Mouse (Mus musculus) CH12.LX (cell line): ENCODE data around the gene Wdfy3. TPM values are rescaled to one million over a fixed set of nuclear protein-coding genes. Genes with fewer than 3 reads are reported as not detected.

ENCODE experiments used
- DNase-seq: peaks from one replicate; pipeline ENCODE4 v3.0.0-alpha.2; 2013; ENCODE audit errors: extremely low read depth
- H3K27ac ChIP-seq: 2 replicates; pipeline ENCODE4 v1.5.1; 2012; ENCODE audit warnings: low read depth, mild to moderate bottlenecking, control low read depth, moderate library complexity; ENCODE audit not compliant: insufficient read depth
- H3K27me3 ChIP-seq: replicated peaks from 2 replicates; pipeline ENCODE3; 2012; ENCODE audit warnings: inconsistent platforms
- H3K36me3 ChIP-seq, 2 experiments: replicated peaks in 1 of 2; 2 replicates each; pipeline versions ENCODE3 to v1.6.1; 2012; ENCODE audit warnings: inconsistent platforms in 1 of 2, low read length in 1 of 2, mild to moderate bottlenecking in 1 of 2, mixed read lengths in 1 of 2, moderate library complexity in 1 of 2; ENCODE audit not compliant: control insufficient read depth in 1 of 2, insufficient read depth in 1 of 2
- H3K4me1 ChIP-seq, 2 experiments: 2 replicates each; pipeline ENCODE4 v1.6.1; 2012; ENCODE audit warnings: inconsistent platforms in 1 of 2, moderate library complexity in 1 of 2; ENCODE audit not compliant: insufficient read depth in 2 of 2, control insufficient read depth in 1 of 2
- H3K4me2 ChIP-seq: 2 replicates; pipeline ENCODE4 v1.6.1; 2012; ENCODE audit warnings: low read depth, mild to moderate bottlenecking, control low read depth; ENCODE audit not compliant: poor library complexity, insufficient read depth, severe bottlenecking
- H3K4me3 ChIP-seq, 3 experiments: fragments of 150-350 bp in 1 of 3; sonication (generic) in 1 of 3; replicated peaks in 1 of 3; 2 replicates each; pipeline versions ENCODE3 to v1.5.1; 2011 to 2012; ENCODE audit warnings: low read depth in 2 of 3, low read length in 2 of 3, mild to moderate bottlenecking in 2 of 3, moderate library complexity in 2 of 3, control low read depth in 1 of 3, improper control_type of control experiment in 1 of 3, inconsistent platforms in 1 of 3, mixed read lengths in 1 of 3; ENCODE audit not compliant: poor library complexity in 1 of 3
- H3K79me2 ChIP-seq: replicated peaks from 2 replicates; pipeline ENCODE4 v1.6.1; 2012; ENCODE audit warnings: mild to moderate bottlenecking, moderate library complexity; ENCODE audit not compliant: control insufficient read depth, poor library complexity, insufficient read depth, severe bottlenecking; ENCODE audit errors: extremely low read depth
- H3K9ac ChIP-seq: 2 replicates; pipeline ENCODE4 v1.6.1; 2012; ENCODE audit warnings: low read depth, mild to moderate bottlenecking, control low read depth, moderate library complexity; ENCODE audit not compliant: insufficient read depth
- H3K9me3 ChIP-seq: replicated peaks from 2 replicates; pipeline ENCODE3; 2012; ENCODE audit warnings: low read length, inconsistent platforms, mixed read lengths
- BHLHE40 ChIP-seq: IDR thresholded peaks from 2 replicates; pipeline ENCODE4 v1.6.1; 2011; ENCODE audit warnings: mild to moderate bottlenecking, low read depth, low read length, improper control_type of control experiment
- ELF1 ChIP-seq: IDR thresholded peaks from 2 replicates; pipeline ENCODE4 v1.6.1; 2014; ENCODE audit warnings: low read depth, mild to moderate bottlenecking, inconsistent platforms, low read length, improper control_type of control experiment
- IRF4 ChIP-seq: IDR thresholded peaks from 2 replicates; pipeline ENCODE4 v1.6.1; 2014; ENCODE audit warnings: low read depth, mild to moderate bottlenecking, inconsistent platforms, low read length, improper control_type of control experiment
- JUN ChIP-seq: IDR thresholded peaks from 2 replicates; pipeline ENCODE4 v1.6.1; 2011; ENCODE audit warnings: low read depth, mild to moderate bottlenecking, low read length, improper control_type of control experiment, moderate library complexity; ENCODE audit not compliant: insufficient read depth
- JUND ChIP-seq: conservative IDR thresholded peaks from 2 replicates; pipeline ENCODE4 v1.6.1; 2011; ENCODE audit warnings: low read depth, low read length, improper control_type of control experiment
- MAFK ChIP-seq: IDR thresholded peaks from 2 replicates; pipeline ENCODE4 v1.6.1; 2011; ENCODE audit warnings: low read length, improper control_type of control experiment; ENCODE audit not compliant: insufficient replicate concordance
- MXI1 ChIP-seq: IDR thresholded peaks from 2 replicates; pipeline ENCODE4 v1.6.1; 2011; ENCODE audit warnings: mild to moderate bottlenecking, low read depth, low read length, improper control_type of control experiment
- NELFE ChIP-seq: IDR thresholded peaks from 2 replicates; pipeline ENCODE4 v1.6.1; 2011; ENCODE audit warnings: low read depth, low read length, improper control_type of control experiment
- POLR2AphosphoS2 ChIP-seq: IDR thresholded peaks from 2 replicates; pipeline ENCODE4 v1.6.1; 2011; ENCODE audit warnings: low read depth, low read length, improper control_type of control experiment
- RAD21 ChIP-seq: IDR thresholded peaks from 2 replicates; pipeline ENCODE4 v1.6.1; 2011; ENCODE audit warnings: low read depth, mild to moderate bottlenecking, low read length, improper control_type of control experiment, moderate library complexity
- TBP ChIP-seq: conservative IDR thresholded peaks from 2 replicates; pipeline ENCODE4 v1.6.1; 2011; ENCODE audit warnings: low read depth, low read length, improper control_type of control experiment
- ZNF384 ChIP-seq: IDR thresholded peaks from 2 replicates; pipeline ENCODE4 v1.6.1; 2012; ENCODE audit warnings: low read depth, low read length, improper control_type of control experiment, inconsistent platforms
- dilution Hi-C: fragments of 300-500 bp; cut with MboI; formaldehyde crosslinking; loops from 2 replicates; pipeline ENCODE4 v1.14.3; 2020; ENCODE audit warnings: low sequenced_read_pairs; ENCODE audit not compliant: extremely low pct_unique_long_range_greater_than_20kb, extremely low pct_ligation_motif_present
- in situ Hi-C: fragments of 300-500 bp; cut with MboI; formaldehyde crosslinking; loops from 3 replicates; pipeline ENCODE4 v1.14.3; 2019; ENCODE audit warnings: low sequenced_read_pairs, low pct_ligation_motif_present, low pct_unique_long_range_greater_than_20kb, mixed read lengths
- polyA plus RNA-seq: library from polyadenylated mRNA; unstranded; fragments of >175 nt; gene quantifications from 2 replicates; pipeline ENCODE4 v1.2.1, GENCODE M21; 2012; ENCODE audit warnings: low read depth; ENCODE audit not compliant: insufficient read length
- total RNA-seq, 2 experiments: library from RNA; depleted of rRNA; stranded (reverse); fragments of 300-350 nt in 1 of 2; fragments of >200 nt in 1 of 2; gene quantifications; 2 replicates each; pipeline ENCODE4 v1.2.3; 2012 to 2014

Wdfy3 gene
- total and polyA plus RNA-seq, 3 experiments, result not detected

DNA sequence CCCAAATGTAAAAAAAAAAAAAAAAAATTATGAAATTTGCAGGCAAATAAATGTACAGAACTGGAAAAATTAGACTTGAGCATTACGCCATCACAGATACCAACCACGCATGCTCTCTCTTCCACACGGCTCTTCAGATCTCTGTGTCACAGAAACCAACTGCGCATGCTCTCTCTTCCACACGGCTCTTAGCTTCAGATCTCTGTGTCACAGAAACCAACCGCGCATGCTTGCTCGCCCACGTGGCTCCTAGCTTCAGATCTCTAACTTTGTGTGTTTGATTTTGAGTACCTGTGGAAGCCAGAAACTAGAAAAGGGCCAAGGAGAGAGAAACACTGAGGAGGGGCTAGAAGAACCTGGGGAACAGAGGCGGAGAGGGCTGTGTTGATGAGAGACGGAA is 46.3 kb downstream of the Wdfy3 start:
- in situ Hi-C loops, result no loop called here
- H3K9me3 ChIP-seq, result peaks cover 58% of the 10 kb centered on the region
- H3K27me3 ChIP-seq, result no peaks in the 10 kb centered on the region
- H3K4me3 ChIP-seq, result no peak overlapping the region
- no peaks in the 10 kb centered on the region for H3K79me2 ChIP-seq
- no peaks in the 10 kb centered on the region for H3K4me1 ChIP-seq
- DNase-seq, result no peak
- no peak overlapping the region for H3K4me2 ChIP-seq
- no peak overlapping the region for H3K27ac ChIP-seq
- dilution Hi-C loops, result no loop called here
- H3K9ac ChIP-seq, result no peak overlapping the region
- TF ChIP-seq JUND (no peak), MXI1 (no peak), POLR2AphosphoS2 (no peak), TBP (no peak), MAFK (no peak), IRF4 (no peak), BHLHE40 (no peak), ELF1 (no peak), NELFE (no peak)
- no peaks in the 10 kb centered on the region for H3K36me3 ChIP-seq

DNA sequence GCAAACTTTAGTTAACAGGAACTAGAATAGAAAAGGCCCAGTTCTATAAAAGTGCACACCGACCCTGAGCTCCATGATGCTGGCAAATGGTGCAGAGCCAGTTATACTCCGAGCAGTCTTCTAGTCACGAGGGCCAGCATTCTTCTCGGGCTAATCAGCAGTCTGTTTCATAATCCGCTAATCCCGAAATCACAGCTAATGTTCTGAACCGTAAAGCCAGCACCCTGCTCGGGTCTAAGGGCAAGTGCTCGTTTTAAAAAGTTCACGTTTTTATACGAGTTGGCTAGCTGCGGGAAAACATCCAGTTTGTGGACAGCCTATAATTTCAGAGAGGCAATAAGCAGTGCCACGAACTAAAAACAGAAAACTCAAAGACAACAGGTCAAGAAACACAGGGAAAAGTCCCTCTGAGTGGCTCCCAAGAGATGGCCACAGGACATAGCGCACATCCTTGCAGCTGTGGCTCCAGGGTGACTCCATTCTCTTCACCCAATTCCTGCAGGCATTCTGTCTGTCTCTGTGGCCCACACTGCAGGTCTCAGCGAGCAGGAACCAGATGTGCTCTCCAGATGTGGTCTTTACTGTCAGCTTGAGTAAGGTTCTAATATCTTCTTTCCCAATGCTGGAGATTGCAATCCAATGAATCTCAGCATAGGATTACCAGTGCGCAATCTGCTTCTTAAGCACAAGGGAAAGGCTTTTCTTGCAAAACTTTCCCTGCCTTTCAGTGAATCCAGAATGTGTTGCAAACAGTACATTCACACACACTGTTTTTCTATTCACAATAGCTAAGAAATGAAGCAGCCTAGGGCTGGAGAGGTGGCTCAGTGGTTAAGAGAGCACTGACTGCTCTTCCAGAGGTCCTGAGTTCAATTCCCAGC is 47.5 kb downstream of the Wdfy3 start:
- Histone ChIP-seq H3K9me3 (peaks cover 59% of the 10 kb centered on the region), H3K9ac (no peak overlapping the region), H3K79me2 (no peaks in the 10 kb centered on the region), H3K27ac (no peak overlapping the region), H3K4me3 (no peak overlapping the region), H3K36me3 (no peaks in the 10 kb centered on the region), H3K4me1 (no peaks in the 10 kb centered on the region), H3K27me3 (no peaks in the 10 kb centered on the region), H3K4me2 (no peak overlapping the region)
- dilution Hi-C loops, result no loop called here
- no peak for DNase-seq
- TF ChIP-seq RAD21, result no peak
- in situ Hi-C loops, result no loop called here

DNA sequence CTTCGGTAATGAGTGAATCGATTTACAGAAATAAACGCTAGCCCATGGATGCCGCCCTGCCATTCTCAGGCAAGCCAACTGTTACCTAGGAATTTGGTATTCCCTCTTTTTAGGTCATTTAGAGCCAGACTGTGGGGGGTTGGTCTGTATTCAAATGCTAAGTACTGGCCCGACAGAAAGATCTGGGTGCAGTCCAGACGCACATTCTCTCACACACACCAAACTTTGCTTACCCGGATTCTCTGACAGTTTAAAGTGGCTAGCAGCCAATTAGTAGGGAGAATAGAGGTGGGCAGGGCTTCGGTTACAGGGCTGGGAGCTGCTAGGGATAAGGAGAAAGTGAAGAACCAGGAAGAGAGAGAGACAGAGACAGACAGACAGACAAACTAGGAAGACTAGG is 55.5 kb downstream of the Wdfy3 start:
- no peaks in the 10 kb centered on the region for H3K27me3 ChIP-seq
- H3K9ac ChIP-seq, result no peak overlapping the region
- no peak overlapping the region for H3K4me3 ChIP-seq
- peaks cover 52% of the 10 kb centered on the region for H3K9me3 ChIP-seq
- H3K79me2 ChIP-seq, result no peaks in the 10 kb centered on the region
- H3K36me3 ChIP-seq, result no peaks in the 10 kb centered on the region
- H3K4me1 ChIP-seq, result no peaks in the 10 kb centered on the region
- dilution Hi-C loops, result no loop called here
- no peak for DNase-seq
- H3K4me2 ChIP-seq, result no peak overlapping the region
- in situ Hi-C loops, result no loop called here
- no peak for TF ChIP-seq ZNF384
- TF ChIP-seq JUN, result no peak
- H3K27ac ChIP-seq, result no peak overlapping the region
